Mouse (Mus musculus) frontal cortex, postnatal 36 days (tissue): ENCODE data around the gene Gsto1.

Experiments
- DNase-seq, 2 experiments: peaks; one replicate each; pipeline ENCODE4 v3.0.0; 2022; ENCODE audit warnings: low spot score in 2 of 2

Gsto1 gene

DNA sequence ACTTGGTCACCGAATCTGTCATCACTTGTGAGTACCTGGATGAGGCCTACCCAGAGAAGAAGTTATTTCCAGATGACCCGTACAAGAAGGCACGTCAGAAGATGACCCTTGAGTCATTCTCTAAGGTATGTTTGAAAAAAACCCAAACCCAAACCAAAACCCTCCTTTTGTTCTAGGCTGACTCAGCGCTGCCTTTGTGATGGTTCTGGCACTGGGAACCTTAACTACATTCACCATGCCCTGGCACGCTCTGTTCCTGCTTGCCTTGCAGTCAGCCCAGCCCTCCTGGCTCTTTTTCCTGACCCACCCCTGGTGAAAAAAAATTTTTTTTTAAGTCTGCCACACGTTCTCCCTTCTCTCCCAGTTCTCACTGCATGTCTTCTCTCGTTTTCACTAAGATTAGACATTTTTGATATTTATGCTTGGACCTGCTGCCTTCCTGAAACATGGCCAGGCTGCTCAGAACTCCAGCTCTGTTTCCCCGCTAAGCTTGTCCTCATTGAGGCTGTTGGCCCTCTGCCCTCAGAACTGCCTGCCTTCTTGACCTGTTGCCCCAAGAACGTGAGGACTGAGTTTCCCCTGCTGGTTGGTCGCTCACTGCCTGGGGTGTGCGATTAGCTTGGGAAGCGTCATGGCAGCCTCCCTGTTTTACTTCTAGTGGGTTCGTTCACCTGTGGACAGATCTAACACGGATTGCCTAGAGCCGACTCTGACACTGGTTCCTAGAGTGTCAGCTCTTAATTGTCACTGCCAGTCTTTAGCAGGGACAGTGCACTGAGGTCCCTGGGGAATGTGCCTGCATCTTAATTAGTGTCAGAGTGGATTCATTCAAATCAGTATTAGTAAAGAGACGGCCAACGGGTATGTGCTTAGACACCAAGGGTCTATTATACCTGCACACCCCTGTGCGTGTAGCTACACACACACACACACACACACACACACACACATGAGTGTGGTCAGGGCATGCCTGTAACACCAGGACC lies 3.5 kb downstream of the Gsto1 start:
- DNase-seq, result no peak

DNA sequence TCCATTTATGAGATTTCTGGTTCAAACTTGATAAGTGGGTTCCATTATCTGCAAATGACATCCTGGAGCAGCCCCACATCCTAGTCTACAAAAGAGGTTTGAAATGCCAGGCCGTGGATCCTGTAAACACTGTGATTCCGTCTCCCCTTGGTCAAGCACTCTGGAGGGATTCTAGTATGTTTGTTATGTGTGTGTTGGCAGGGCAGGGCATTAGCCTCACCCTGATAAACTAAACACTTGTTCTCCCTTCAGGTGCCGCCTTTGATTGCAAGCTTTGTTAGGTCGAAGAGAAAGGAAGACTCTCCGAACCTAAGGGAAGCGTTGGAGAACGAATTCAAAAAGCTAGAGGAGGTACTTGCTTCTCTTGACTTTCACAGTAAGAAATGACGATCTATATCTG lies 4.4 kb downstream of the Gsto1 start:
- no peak for DNase-seq

DNA sequence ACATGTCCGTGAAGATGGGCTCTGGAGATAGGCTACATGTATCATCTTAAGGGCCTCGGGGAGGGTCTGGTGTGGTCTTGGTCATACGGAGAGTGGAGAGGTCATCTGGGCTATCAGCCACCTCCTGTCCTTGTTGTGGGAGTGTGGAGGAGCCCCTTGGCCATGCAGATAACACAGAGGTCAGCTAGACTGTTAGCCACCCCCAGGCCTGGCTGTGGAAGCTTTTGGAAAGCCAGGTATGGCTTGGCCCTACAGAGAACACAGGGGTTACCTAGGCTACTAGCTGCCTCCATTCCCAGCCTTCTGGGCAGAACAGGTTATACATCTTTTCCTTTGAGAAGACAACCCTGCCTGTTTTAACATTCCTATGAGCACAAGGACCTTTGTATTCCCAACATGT lies 7.8 kb downstream of the Gsto1 start:
- no peak for DNase-seq

GRCm38 (mm10) chr19:47864051-47864450 lies 9.3 kb downstream of the Gsto1 start:
- no peak for DNase-seq

- no peak for DNase-seq
Observed at GRCm38 (mm10) chr19:47864721-47865120, 10.0 kb downstream of the Gsto1 start.

GRCm38 (mm10) chr19:47865353-47865947 lies 10.7 kb downstream of the Gsto1 start, which contains the start of gene Gsto2:
TSS of gene Gsto2 (plus strand) at chr19:47865534.
- peak; percentile 91 to 96 for DNase-seq

GRCm38 (mm10) chr19:47867628-47868175 lies 12.9 kb downstream of the Gsto1 start:
- DNase-seq, result no peak

DNA sequence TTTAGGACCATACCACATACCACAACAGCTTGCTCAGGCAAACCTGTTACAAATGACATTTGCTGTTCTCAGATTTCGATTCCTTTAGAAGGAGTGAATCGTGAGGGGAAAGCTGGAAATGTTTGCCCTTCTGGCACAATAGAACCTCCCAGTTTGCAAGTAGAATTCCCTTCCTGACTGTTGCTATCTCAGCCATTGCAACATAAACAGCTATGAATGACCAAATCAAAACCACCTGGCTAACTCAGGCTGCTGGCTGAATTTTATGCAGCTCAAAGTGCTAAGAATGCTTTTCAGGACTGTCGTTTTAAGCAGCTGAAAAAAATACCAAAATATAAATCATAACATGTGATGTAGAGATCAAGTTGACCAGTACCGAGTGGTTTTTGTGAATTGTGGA lies 14.2 kb downstream of the Gsto1 start:
- no peak for DNase-seq

DNA sequence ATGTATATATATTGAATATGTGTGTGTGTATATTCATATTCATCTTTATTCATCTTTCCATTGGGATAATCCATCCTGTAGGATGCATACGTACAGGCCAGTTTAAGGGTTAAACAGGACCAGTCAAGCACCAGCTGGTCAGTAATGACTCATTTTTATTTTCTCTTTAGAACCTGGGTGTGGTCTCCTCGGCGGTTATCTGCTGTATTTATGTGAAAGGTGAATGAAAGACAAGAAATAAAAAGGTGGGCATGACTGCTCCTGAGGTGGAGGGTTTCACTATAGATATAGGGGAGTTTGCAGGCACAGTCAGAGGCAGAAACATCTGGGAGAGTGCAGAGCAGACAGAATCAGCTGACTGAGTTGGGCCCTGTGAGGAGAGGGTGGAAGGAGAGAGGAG lies 14.7 kb downstream of the Gsto1 start:
- DNase-seq, result no peak

GRCm38 (mm10) chr19:47870102-47870666 lies 15.4 kb downstream of the Gsto1 start:
- DNase-seq, result no peak

- DNase-seq, result no peak
Observed at GRCm38 (mm10) chr19:47871515-47871914, 16.7 kb downstream of the Gsto1 start.

DNA sequence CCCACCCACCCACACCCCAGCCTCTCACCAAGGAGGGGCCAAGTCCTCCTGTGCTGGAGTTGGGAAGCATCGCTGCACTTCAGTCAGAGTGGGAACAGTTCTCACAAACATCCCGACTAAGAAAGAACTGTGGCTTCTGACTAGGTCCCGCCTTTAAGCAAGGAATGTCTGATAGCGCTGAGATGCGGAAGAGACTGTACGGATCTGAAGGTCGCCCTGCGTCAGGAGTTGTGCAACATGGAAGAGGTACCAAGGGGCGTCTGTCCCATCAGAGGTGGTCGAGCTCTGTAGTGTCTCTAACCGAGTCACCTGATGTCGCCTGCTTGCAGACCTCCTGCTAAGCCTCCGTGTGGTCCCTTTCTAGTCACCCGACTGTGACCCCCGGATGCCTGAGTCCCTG lies 21.5 kb downstream of the Gsto1 start:
- no peak for DNase-seq

DNA sequence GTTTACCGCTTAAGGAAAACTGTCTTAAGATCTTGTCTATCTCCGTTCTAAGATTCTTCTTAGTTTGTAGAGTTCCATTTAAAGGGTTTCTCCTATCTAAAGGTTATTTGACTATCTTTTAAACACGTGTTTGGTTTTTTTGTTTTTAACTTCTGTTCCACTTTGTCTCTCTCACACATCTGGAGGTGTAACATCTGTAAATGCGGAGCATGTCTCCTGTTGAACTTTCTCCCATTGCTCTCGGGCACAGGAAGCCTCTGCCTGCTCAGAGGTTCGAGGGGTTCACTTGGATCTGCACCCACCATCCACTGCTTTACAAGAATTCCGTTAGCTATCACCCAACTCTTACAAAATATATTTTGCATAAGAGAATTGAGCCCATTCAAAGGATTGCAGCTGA lies 26.8 kb downstream of the Gsto1 start:
- DNase-seq, result no peak

GRCm38 (mm10) chr19:47882151-47882881 lies 27.5 kb downstream of the Gsto1 start:
- DNase-seq, result peak; percentile 78 to 86

DNA sequence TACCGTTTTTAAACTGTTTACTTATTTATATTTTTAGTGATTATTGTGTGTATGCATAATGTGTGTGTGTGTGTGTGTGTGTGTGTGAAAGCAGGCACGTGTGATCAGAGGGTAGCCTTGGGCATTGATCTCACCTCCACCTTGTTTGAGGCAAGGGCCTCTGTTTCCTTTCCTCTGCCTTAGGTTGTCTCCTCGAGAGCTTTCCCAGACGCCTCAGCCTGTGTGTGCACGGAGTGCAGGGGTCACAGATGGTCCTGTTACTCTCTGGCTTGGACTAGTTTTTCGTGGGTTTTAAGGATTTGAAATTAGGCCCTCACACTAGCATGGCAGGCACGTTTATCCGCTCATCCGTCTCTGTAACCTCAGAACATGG lies 28.1 kb downstream of the Gsto1 start:
- no peak for DNase-seq

DNA sequence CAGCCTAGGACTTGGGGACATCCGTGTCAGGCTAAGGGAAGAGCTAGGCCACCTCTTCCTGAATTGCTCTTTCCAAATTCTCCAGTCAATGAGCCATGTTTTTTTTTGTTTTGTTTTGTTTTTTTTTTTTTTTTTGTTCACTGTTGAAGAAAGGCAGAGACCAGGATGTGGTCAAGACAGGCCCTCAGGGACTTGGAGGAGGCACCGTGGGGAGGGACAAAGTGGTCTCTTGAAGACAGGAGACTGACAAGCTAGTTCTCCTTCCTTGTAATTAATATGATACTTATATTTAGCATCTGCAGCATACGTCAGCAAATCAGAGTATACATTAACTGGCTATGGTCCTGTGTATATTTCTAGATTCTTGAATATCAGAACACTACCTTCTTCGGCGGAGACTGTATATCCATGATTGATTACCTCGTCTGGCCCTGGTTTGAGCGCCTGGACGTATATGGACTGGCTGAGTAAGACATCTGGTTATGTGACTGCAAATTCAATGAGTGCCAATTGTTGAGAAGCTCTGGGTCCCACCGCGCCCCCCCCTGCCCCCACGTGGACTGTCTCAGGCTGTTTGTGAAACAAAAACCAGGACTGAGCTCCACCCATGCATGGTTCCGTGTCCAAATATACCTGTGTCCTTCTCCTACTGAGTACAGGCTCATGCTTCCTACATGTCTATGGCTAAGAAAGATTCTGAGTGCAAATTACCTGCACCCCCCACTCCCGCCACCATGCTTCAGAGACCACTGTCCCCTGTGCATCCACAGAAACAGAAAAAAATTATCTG lies 29.7 kb downstream of the Gsto1 start:
- no peak for DNase-seq

DNA sequence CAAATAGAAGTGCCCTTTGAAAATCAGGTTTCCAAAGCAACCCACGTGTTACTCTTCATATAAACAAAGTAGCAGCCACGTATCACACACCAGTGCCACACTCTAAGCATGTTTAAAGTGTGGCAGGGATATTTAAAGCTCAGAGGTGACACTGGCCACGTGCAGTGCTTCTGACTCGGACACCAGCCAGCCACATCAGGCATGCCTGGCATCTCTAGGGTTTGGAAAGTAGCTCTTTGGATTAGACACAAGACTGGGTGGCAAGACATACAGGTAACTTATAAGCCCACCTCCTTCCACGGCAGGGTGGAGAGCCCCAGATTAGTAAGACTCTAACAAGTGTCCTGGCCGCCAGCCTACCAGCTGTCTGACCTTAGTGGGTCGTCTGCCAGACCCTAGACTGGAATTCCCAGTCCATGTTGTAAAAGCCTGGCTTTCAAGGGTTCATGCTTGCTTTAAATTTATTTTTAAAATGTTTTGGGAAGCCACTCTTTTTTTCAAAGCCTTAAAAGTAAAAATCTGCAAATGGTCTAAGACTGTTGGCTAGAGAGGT lies 30.5 kb downstream of the Gsto1 start:
- no peak for DNase-seq

- DNase-seq, result no peak
Observed at GRCm38 (mm10) chr19:47885886-47886285, 31.1 kb downstream of the Gsto1 start.

GRCm38 (mm10) chr19:47886617-47887016 lies 31.8 kb downstream of the Gsto1 start:
- DNase-seq, result no peak

DNA sequence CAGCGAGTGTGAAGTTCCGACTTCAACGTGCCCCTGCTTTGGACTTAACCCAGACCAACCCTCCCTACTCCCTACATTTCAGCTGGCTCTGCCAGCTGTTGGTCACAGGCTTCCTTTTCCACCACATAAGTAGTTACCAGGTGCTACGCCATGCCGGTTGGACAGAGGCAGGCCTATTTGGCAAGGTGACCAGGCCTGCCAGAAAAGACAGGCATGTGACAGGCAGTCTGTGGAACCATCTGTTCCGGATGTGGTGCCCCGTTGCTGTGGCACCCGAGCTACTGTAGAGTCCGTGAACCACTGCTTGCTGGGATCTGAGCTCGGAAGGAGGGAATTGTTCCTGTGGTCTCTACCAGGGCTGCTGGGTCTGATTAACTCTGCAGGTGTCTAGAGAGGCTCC lies 32.6 kb downstream of the Gsto1 start:
- DNase-seq, result no peak

- no peak for DNase-seq
Observed at GRCm38 (mm10) chr19:47888037-47888436, 33.3 kb downstream of the Gsto1 start.
